In genomic region chr9:43210771-43211450, GRCm38 (mm10) we compare ENCODE assay signal across 7 mouse cellular contexts. TPM values are rescaled to one million over a fixed set of nuclear protein-coding genes. Genes with fewer than 3 reads are reported as not detected.
DNase-seq lines count a peak whose midpoint lies in the region; TF ChIP-seq lines count a peak whose summit lies in the region.

No protein-coding gene starts in this region.

- intact Hi-C loops in heart, postnatal 10 days (cut with DNase I) = loop anchor here (1.0 to 2.0 kb wide), 3 partner anchors 32 to 211 kb away; no protein-coding TSS in a partner anchor

- H3K79me3 ChIP-seq in C2C12 (ENCODE audit: low read depth) = no peaks in the 10 kb centered on the region

- H3K27me3 ChIP-seq in C2C12 (ENCODE audit: control insufficient read depth, insufficient read depth, insufficient read length) = peaks cover 9% of the 10 kb centered on the region
- H3K27me3 ChIP-seq in small intestine, adult 2 months (ENCODE audit: control insufficient read depth, insufficient read depth, low read length) = peaks cover 5% of the 10 kb centered on the region

- TF ChIP-seq CTCF in C2C12 (IDR thresholded peaks at IDR 0.05; ENCODE audit: control insufficient read depth, insufficient read depth, insufficient read length) = no peak
- TF ChIP-seq CTCF in small intestine, adult 2 months (IDR thresholded peaks at IDR 0.05; ENCODE audit: extremely low read depth, insufficient read length, insufficient replicate concordance, low read depth, low read length) = peak; percentile 76; the same call in 1 of the 2 replicates

- DNase-seq in MN1 (ENCODE audit: low spot score) = peak; percentile 57
- DNase-seq in embryo, embryonic 9.5 days (ENCODE audit: extremely low spot score) = peak; percentile 69
- peak; percentile 77 to 85 for DNase-seq in heart, postnatal 10 days
- DNase-seq in kidney, postnatal 25 days = peak; percentile 60 to 73
- peak; percentile 39 to 74 for DNase-seq in lung, postnatal 4 days

- no peak overlapping the region for H3K4me3 ChIP-seq in C2C12 (ENCODE audit: insufficient read depth, poor library complexity, severe bottlenecking)
- H3K4me3 ChIP-seq in small intestine, adult 2 months (ENCODE audit: low read depth, low read length) = no peak overlapping the region

- H3K27ac ChIP-seq in small intestine, adult 2 months (ENCODE audit: insufficient read depth, low read depth, low read length) = no peak overlapping the region

- no peak for TF ChIP-seq POLR2A in small intestine, adult 2 months (IDR thresholded peaks at IDR 0.05; ENCODE audit: low read depth, low read length)

- H3K4me1 ChIP-seq in small intestine, adult 2 months (ENCODE audit: control insufficient read depth, insufficient read depth, insufficient read length, low read length) = peaks cover 3% of the 10 kb centered on the region

- H3K79me2 ChIP-seq in C2C12 (ENCODE audit: control insufficient read depth, insufficient read depth) = no peaks in the 10 kb centered on the region

- H3K36me3 ChIP-seq in C2C12 (ENCODE audit: control insufficient read depth, insufficient read depth) = no peaks in the 10 kb centered on the region
- H3K36me3 ChIP-seq in small intestine, adult 2 months (ENCODE audit: control insufficient read depth, insufficient read depth, low read length) = no peaks in the 10 kb centered on the region

- no peak overlapping the region for H3ac ChIP-seq in C2C12 (ENCODE audit: control insufficient read depth, insufficient read length, low read depth)

- WGBS in small intestine, adult 2 months = 29% methylated on average over 11 of the region's 11 CpGs

TF ChIP-seq in C2C12, 6 proteins besides CTCF, POLR2A, EP300 and RAD21:
- TF ChIP-seq MAX (IDR thresholded peaks at IDR 0.05) (peak; percentile 19), MYOD1 (IDR thresholded peaks at IDR 0.05; ENCODE audit: control insufficient read depth, insufficient read length, low read depth) (no peak)

RNA-seq across cellular contexts. Expression of gene Pou2f3, which starts 0.7 kb away (rescaled TPM):
- polyA plus RNA-seq in C2C12 (2012; fragmentation: generic; extraction: Trizol) = not detected
- total RNA-seq in heart, postnatal 10 days (2021) = under 1 TPM; 0.20 to 0.26 TPM
- polyA plus RNA-seq in small intestine, adult 2 months (2012; rRNA removed) = 0.55 and 1.2 TPM in 2 replicates

RNA-seq across cellular contexts. Expression of gene Oaf, which starts 28.8 kb away (rescaled TPM):
- polyA plus RNA-seq in C2C12 (2012; fragmentation: generic; extraction: Trizol) = 86.9 TPM
- total RNA-seq in heart, postnatal 10 days (2021) = 10 to 100 TPM; 24.3 to 28.6 TPM
- 21.4 and 35.7 TPM in 2 replicates for polyA plus RNA-seq in small intestine, adult 2 months (2012; rRNA removed)
